Mouse (Mus musculus): Measurements from ENCODE around the gene Igdcc3. TPM values are rescaled to one million over a fixed set of nuclear protein-coding genes. Genes with fewer than 3 reads are reported as not detected.

Gene Igdcc3
- total and polyA plus RNA-seq, 3 experiments = 0.21 to 0.26 TPM; not detected in 1

GRCm38 (mm10) chr9:65190306-65190705, 49.3 kb downstream of the Igdcc3 start:
- no peak overlapping the region for H3K4me2 ChIP-seq (ENCODE audit: insufficient read depth, low read depth, poor library complexity, severe bottlenecking)
- in situ Hi-C loops (cut with MboI; ENCODE audit: low pct_ligation_motif_present, low pct_unique_long_range_greater_than_20kb, low sequenced_read_pairs) = no loop called here
- H3K4me1 ChIP-seq (ENCODE audit: control insufficient read depth in 1 of 2, insufficient read depth in 2 of 2) = peaks cover 7 to 29% of the 10 kb centered on the region in 2 experiments
- H3K9ac ChIP-seq (ENCODE audit: insufficient read depth, low read depth) = no peak overlapping the region
- H3K9me3 ChIP-seq (replicated peaks; ENCODE audit: low read length) = no peaks in the 10 kb centered on the region
- H3K36me3 ChIP-seq (replicated peaks in 1 of 2; ENCODE audit: control insufficient read depth in 1 of 2, insufficient read depth in 1 of 2, low read length in 1 of 2) = no peaks in the 10 kb centered on the region
- no peak overlapping the region for H3K4me3 ChIP-seq (replicated peaks in 1 of 3; ENCODE audit: low read depth in 2 of 3, low read length in 2 of 3, poor library complexity in 1 of 3)
- dilution Hi-C loops (cut with MboI; ENCODE audit: extremely low pct_ligation_motif_present, extremely low pct_unique_long_range_greater_than_20kb, low sequenced_read_pairs) = no loop called here
- TF ChIP-seq TCF12 (IDR thresholded peaks at IDR 0.05; ENCODE audit: low read depth, low read length) (no peak), JUN (IDR thresholded peaks at IDR 0.05; ENCODE audit: insufficient read depth, low read depth, low read length) (no peak)
- DNase-seq (ENCODE audit: extremely low read depth) = no peak
- no peak overlapping the region for H3K27ac ChIP-seq (ENCODE audit: insufficient read depth, low read depth)
- H3K79me2 ChIP-seq (replicated peaks; ENCODE audit: control insufficient read depth, extremely low read depth, insufficient read depth, poor library complexity, severe bottlenecking) = no peaks in the 10 kb centered on the region
- no peaks in the 10 kb centered on the region for H3K27me3 ChIP-seq (replicated peaks)

GRCm38 (mm10) chr9:65191389-65191754, 50.4 kb downstream of the Igdcc3 start:
- Histone ChIP-seq H3K27me3 (replicated peaks) (no peaks in the 10 kb centered on the region), H3K4me3 (replicated peaks in 1 of 3; ENCODE audit: low read depth in 2 of 3, low read length in 2 of 3, poor library complexity in 1 of 3) (no peak overlapping the region), H3K27ac (ENCODE audit: insufficient read depth, low read depth) (no peak overlapping the region), H3K36me3 (replicated peaks in 1 of 2; ENCODE audit: control insufficient read depth in 1 of 2, insufficient read depth in 1 of 2, low read length in 1 of 2) (no peaks in the 10 kb centered on the region), H3K4me1 (ENCODE audit: control insufficient read depth in 1 of 2, insufficient read depth in 2 of 2) (peaks cover 8 to 33% of the 10 kb centered on the region in 2 experiments), H3K9me3 (replicated peaks; ENCODE audit: low read length) (no peaks in the 10 kb centered on the region), H3K4me2 (ENCODE audit: insufficient read depth, low read depth, poor library complexity, severe bottlenecking) (no peak overlapping the region), H3K79me2 (replicated peaks; ENCODE audit: control insufficient read depth, extremely low read depth, insufficient read depth, poor library complexity, severe bottlenecking) (no peaks in the 10 kb centered on the region), H3K9ac (ENCODE audit: insufficient read depth, low read depth) (no peak overlapping the region)
- TF ChIP-seq HCFC1 (IDR thresholded peaks at IDR 0.05; ENCODE audit: low read depth, low read length) = no peak
- 0 out of 2 replicates have a peak, but pooled peaks have one; percentile 2 for TF ChIP-seq ZNF384 (IDR thresholded peaks at IDR 0.05; ENCODE audit: low read depth, low read length)
- in situ Hi-C loops (cut with MboI; ENCODE audit: low pct_ligation_motif_present, low pct_unique_long_range_greater_than_20kb, low sequenced_read_pairs) = no loop called here
- no peak for DNase-seq (ENCODE audit: extremely low read depth)
- dilution Hi-C loops (cut with MboI; ENCODE audit: extremely low pct_ligation_motif_present, extremely low pct_unique_long_range_greater_than_20kb, low sequenced_read_pairs) = no loop called here

- H3K79me2 ChIP-seq (replicated peaks; ENCODE audit: control insufficient read depth, extremely low read depth, insufficient read depth, poor library complexity, severe bottlenecking) = no peaks in the 10 kb centered on the region
- no peak overlapping the region for H3K27ac ChIP-seq (ENCODE audit: insufficient read depth, low read depth)
- in situ Hi-C loops (cut with MboI; ENCODE audit: low pct_ligation_motif_present, low pct_unique_long_range_greater_than_20kb, low sequenced_read_pairs) = no loop called here
- H3K36me3 ChIP-seq (replicated peaks in 1 of 2; ENCODE audit: control insufficient read depth in 1 of 2, insufficient read depth in 1 of 2, low read length in 1 of 2) = no peaks in the 10 kb centered on the region
- DNase-seq (ENCODE audit: extremely low read depth) = no peak
- no peak overlapping the region for H3K9ac ChIP-seq (ENCODE audit: insufficient read depth, low read depth)
- H3K9me3 ChIP-seq (replicated peaks; ENCODE audit: low read length) = no peaks in the 10 kb centered on the region
- H3K4me2 ChIP-seq (ENCODE audit: insufficient read depth, low read depth, poor library complexity, severe bottlenecking) = no peak overlapping the region
- H3K27me3 ChIP-seq (replicated peaks) = no peaks in the 10 kb centered on the region
- no peak overlapping the region for H3K4me3 ChIP-seq (replicated peaks in 1 of 3; ENCODE audit: low read depth in 2 of 3, low read length in 2 of 3, poor library complexity in 1 of 3)
- TF ChIP-seq EP300 (IDR thresholded peaks at IDR 0.05; ENCODE audit: low read length) = no peak
- no peak for TF ChIP-seq PAX5 (IDR thresholded peaks at IDR 0.05; ENCODE audit: low read length)
- no peak for TF ChIP-seq HCFC1 (IDR thresholded peaks at IDR 0.05; ENCODE audit: low read depth, low read length)
- TF ChIP-seq RCOR1 (conservative IDR thresholded peaks at IDR 0.05; ENCODE audit: low read depth, low read length) = no peak
- TF ChIP-seq ZKSCAN1 (IDR thresholded peaks at IDR 0.05; ENCODE audit: borderline replicate concordance, low read depth, low read length) = no peak
- no peak for TF ChIP-seq MEF2A (IDR thresholded peaks at IDR 0.05; ENCODE audit: borderline replicate concordance, low read depth, low read length)
- no peak for TF ChIP-seq RAD21 (IDR thresholded peaks at IDR 0.05; ENCODE audit: low read depth, low read length)
- TF ChIP-seq CTCF (conservative IDR thresholded peaks at IDR 0.05 in 1 of 2, IDR thresholded peaks at IDR 0.05 in 1 of 2; ENCODE audit: low read depth in 2 of 2, low read length in 2 of 2) = no peak
- no peak for TF ChIP-seq KAT2A (IDR thresholded peaks at IDR 0.05; ENCODE audit: insufficient replicate concordance, low read length)
- no peak for TF ChIP-seq NELFE (IDR thresholded peaks at IDR 0.05; ENCODE audit: low read depth, low read length)
- TF ChIP-seq ZC3H11A (IDR thresholded peaks at IDR 0.05; ENCODE audit: low read depth, low read length) = no peak
- no peak for TF ChIP-seq IRF4 (IDR thresholded peaks at IDR 0.05; ENCODE audit: low read depth, low read length)
- peaks cover 8 to 29% of the 10 kb centered on the region in 2 experiments for H3K4me1 ChIP-seq (ENCODE audit: control insufficient read depth in 1 of 2, insufficient read depth in 2 of 2)
- dilution Hi-C loops (cut with MboI; ENCODE audit: extremely low pct_ligation_motif_present, extremely low pct_unique_long_range_greater_than_20kb, low sequenced_read_pairs) = no loop called here
Observed at GRCm38 (mm10) chr9:65191755-65192469, 50.9 kb downstream of the Igdcc3 start.

Measured in CH12.LX (cell line).